Mouse (Mus musculus): Measurements from ENCODE around the gene Gfod2. TPM values are rescaled to one million over a fixed set of nuclear protein-coding genes. Genes with fewer than 3 reads are reported as not detected.

Gene Gfod2
- total and polyA plus RNA-seq, 3 experiments: 7.0 to 8.3 TPM; not detected in 1

DNA sequence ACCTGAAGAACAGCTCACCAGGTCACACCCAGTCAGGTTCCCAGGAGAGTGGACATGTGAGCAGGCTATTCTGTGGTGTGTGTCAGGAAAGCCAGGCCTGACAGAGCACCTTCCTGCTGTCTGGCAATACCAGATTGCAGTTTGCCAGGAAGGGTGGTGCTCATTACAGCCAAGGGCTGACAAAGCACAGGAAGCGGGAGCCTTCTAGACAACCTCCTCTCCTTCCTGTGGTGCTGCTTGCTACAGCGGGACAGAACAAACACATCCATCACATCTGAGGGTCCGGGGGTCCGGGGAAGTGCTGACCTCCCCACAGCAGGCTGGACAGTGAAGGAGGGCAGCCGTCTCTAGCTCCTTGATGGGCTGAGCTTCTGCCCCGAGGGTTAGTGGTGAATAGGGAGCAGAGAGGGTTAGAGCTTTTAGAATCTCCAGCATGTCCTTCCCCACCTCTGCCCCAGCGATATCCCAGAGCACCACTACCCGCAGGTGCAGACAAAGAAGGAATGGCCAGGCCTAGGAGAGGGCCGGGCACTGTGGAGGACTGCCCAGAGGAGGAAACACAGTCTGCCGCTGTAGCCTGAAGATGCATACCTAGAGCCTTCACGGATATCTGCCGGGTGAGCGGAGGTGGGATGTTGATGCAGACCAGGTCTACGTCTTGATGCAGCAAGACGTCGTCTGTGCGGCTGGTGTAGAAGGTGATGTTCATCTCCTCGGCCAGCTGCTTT is 30.9 kb downstream of the Gfod2 start:
- Histone ChIP-seq H3K27ac (ENCODE audit: control insufficient read depth, low read depth, low read length) (no peak overlapping the region), H3K9ac (ENCODE audit: control insufficient read depth, low read depth, low read length, poor library complexity, severe bottlenecking) (no peak overlapping the region), H3K27me3 (ENCODE audit: control insufficient read depth in 1 of 2, insufficient read depth in 2 of 2, low read length in 2 of 2) (no peaks in the 10 kb centered on the region), H3K36me3 (ENCODE audit: control insufficient read depth in 1 of 2, insufficient read depth in 2 of 2, low read length in 2 of 2) (peaks cover 0 to 4% of the 10 kb centered on the region in 2 experiments; a peak in 2 of 4 replicates), H3K79me2 (ENCODE audit: control insufficient read depth, insufficient read depth, low read length, poor library complexity) (no peaks in the 10 kb centered on the region), H3K4me3 (ENCODE audit: control insufficient read depth in 1 of 2, insufficient read depth in 1 of 2, low read depth in 2 of 2, low read length in 2 of 2) (no peak overlapping the region), H3K4me1 (ENCODE audit: control insufficient read depth in 1 of 2, insufficient read depth in 2 of 2, low read length in 2 of 2) (peaks cover 2 to 8% of the 10 kb centered on the region in 2 experiments; a peak in 3 of 4 replicates), H3K9me3 (replicated peaks; ENCODE audit: insufficient read depth, low read length) (no peaks in the 10 kb centered on the region)
- DNase-seq (ENCODE audit: low read depth, low spot score): no peak
- TF ChIP-seq POLR2AphosphoS2 (IDR thresholded peaks at IDR 0.05; ENCODE audit: low read length) (no peak), MAX (IDR thresholded peaks at IDR 0.05; ENCODE audit: low read length) (no peak), NRF1 (IDR thresholded peaks at IDR 0.05; ENCODE audit: insufficient read depth, low read depth, low read length, poor library complexity, severe bottlenecking) (no peak), MYB (IDR thresholded peaks at IDR 0.05; ENCODE audit: low read depth, low read length) (no peak), RCOR1 (IDR thresholded peaks at IDR 0.05; ENCODE audit: low read depth, low read length) (no peak), E2F4 (IDR thresholded peaks at IDR 0.05; ENCODE audit: borderline replicate concordance, low read depth, low read length) (no peak), ZKSCAN1 (IDR thresholded peaks at IDR 0.05; ENCODE audit: low read depth, low read length) (no peak), RAD21 (IDR thresholded peaks at IDR 0.05; ENCODE audit: low read depth, low read length) (no peak), SMC3 (IDR thresholded peaks at IDR 0.05; ENCODE audit: low read depth, low read length) (no peak)

DNA sequence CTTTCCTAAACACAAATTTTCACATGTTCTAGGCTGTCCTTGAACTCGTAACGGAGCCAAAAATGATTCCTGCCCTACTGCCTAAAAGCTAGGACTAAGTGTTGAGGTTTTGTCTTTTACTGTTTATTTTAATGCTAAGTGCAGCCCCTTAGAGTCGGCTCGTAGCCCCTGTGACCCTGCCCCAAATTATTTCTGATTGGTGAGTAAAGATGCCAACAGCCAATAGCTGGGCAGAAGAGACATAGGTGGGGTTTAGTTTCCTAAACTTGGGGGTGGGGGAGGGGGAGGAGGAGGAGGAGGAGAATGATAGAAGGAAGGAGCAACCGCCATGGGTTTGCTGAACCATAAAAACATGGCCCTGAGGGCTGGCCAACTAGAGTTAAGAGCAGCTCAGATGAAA is 32.7 kb downstream of the Gfod2 start:
- no peak overlapping the region for H3K27ac ChIP-seq (ENCODE audit: control insufficient read depth, low read depth, low read length)
- DNase-seq (ENCODE audit: low read depth, low spot score): no peak
- no peaks in the 10 kb centered on the region for H3K36me3 ChIP-seq (ENCODE audit: control insufficient read depth in 1 of 2, insufficient read depth in 2 of 2, low read length in 2 of 2)

GRCm38 (mm10) chr8:105722861-105723260 is 35.6 kb downstream of the Gfod2 start:
- Histone ChIP-seq H3K4me1 (ENCODE audit: control insufficient read depth in 1 of 2, insufficient read depth in 2 of 2, low read length in 2 of 2) (no peaks in the 10 kb centered on the region), H3K36me3 (ENCODE audit: control insufficient read depth in 1 of 2, insufficient read depth in 2 of 2, low read length in 2 of 2) (no peaks in the 10 kb centered on the region), H3K9me3 (replicated peaks; ENCODE audit: insufficient read depth, low read length) (no peaks in the 10 kb centered on the region), H3K27me3 (ENCODE audit: control insufficient read depth in 1 of 2, insufficient read depth in 2 of 2, low read length in 2 of 2) (no peaks in the 10 kb centered on the region), H3K4me3 (ENCODE audit: control insufficient read depth in 1 of 2, insufficient read depth in 1 of 2, low read depth in 2 of 2, low read length in 2 of 2) (no peak overlapping the region), H3K27ac (ENCODE audit: control insufficient read depth, low read depth, low read length) (no peak overlapping the region), H3K79me2 (ENCODE audit: control insufficient read depth, insufficient read depth, low read length, poor library complexity) (no peaks in the 10 kb centered on the region), H3K9ac (ENCODE audit: control insufficient read depth, low read depth, low read length, poor library complexity, severe bottlenecking) (no peak overlapping the region)
- TF ChIP-seq GATA1 (IDR thresholded peaks at IDR 0.05; ENCODE audit: low read depth, low read length): no peak
- no peak for TF ChIP-seq POLR2AphosphoS5 (IDR thresholded peaks at IDR 0.05; ENCODE audit: borderline replicate concordance, low read depth, low read length)
- no peak for TF ChIP-seq ZNF384 (IDR thresholded peaks at IDR 0.05; ENCODE audit: low read depth, low read length)
- no peak for TF ChIP-seq MAX (IDR thresholded peaks at IDR 0.05; ENCODE audit: low read length)
- DNase-seq (ENCODE audit: low read depth, low spot score): no peak

More for the DNA sequence above, 32.7 kb downstream of the Gfod2 start:
- Histone ChIP-seq H3K9me3 (replicated peaks; ENCODE audit: insufficient read depth, low read length) (no peaks in the 10 kb centered on the region), H3K9ac (ENCODE audit: control insufficient read depth, low read depth, low read length, poor library complexity, severe bottlenecking) (no peak overlapping the region), H3K4me3 (ENCODE audit: control insufficient read depth in 1 of 2, insufficient read depth in 1 of 2, low read depth in 2 of 2, low read length in 2 of 2) (no peak overlapping the region), H3K79me2 (ENCODE audit: control insufficient read depth, insufficient read depth, low read length, poor library complexity) (no peaks in the 10 kb centered on the region), H3K27me3 (ENCODE audit: control insufficient read depth in 1 of 2, insufficient read depth in 2 of 2, low read length in 2 of 2) (no peaks in the 10 kb centered on the region), H3K4me1 (ENCODE audit: control insufficient read depth in 1 of 2, insufficient read depth in 2 of 2, low read length in 2 of 2) (no peaks in the 10 kb centered on the region)
- no peak for TF ChIP-seq POLR2AphosphoS5 (IDR thresholded peaks at IDR 0.05; ENCODE audit: borderline replicate concordance, low read depth, low read length)
- TF ChIP-seq MAFK (IDR thresholded peaks at IDR 0.05; ENCODE audit: borderline replicate concordance, low read depth, low read length): no peak
- no peak for TF ChIP-seq MXI1 (IDR thresholded peaks at IDR 0.05; ENCODE audit: low read depth, low read length)
- no peak for TF ChIP-seq GABPA (IDR thresholded peaks at IDR 0.05; ENCODE audit: low read depth, low read length)
- TF ChIP-seq ELF1 (IDR thresholded peaks at IDR 0.05; ENCODE audit: low read depth, low read length): no peak
- no peak for TF ChIP-seq SIN3A (IDR thresholded peaks at IDR 0.05; ENCODE audit: low read length)
- TF ChIP-seq ETS1 (IDR thresholded peaks at IDR 0.05; ENCODE audit: low read depth, low read length): no peak
- no peak for TF ChIP-seq UBTF (IDR thresholded peaks at IDR 0.05; ENCODE audit: borderline replicate concordance, insufficient read depth, low read depth, low read length)
- no peak for TF ChIP-seq SMC3 (IDR thresholded peaks at IDR 0.05; ENCODE audit: low read depth, low read length)
- no peak for TF ChIP-seq BHLHE40 (IDR thresholded peaks at IDR 0.05; ENCODE audit: borderline replicate concordance, low read depth, low read length)
- no peak for TF ChIP-seq MYC (IDR thresholded peaks at IDR 0.05; ENCODE audit: low read depth, low read length)
- TF ChIP-seq TBP (IDR thresholded peaks at IDR 0.05; ENCODE audit: low read depth, low read length): no peak
- no peak for TF ChIP-seq GATA1 (IDR thresholded peaks at IDR 0.05; ENCODE audit: low read depth, low read length)
